Mouse (Mus musculus): ENCODE results near the gene Sh3bp5. TPM values are rescaled to one million over a fixed set of nuclear protein-coding genes. Genes with fewer than 3 reads are reported as not detected.

Sh3bp5 gene
- polyA plus RNA-seq, 1 experiment, result 43.4 TPM

- H3K27me3 ChIP-seq (replicated peaks; ENCODE audit: control insufficient read depth, insufficient read depth, low read length), result no peaks in the 10 kb centered on the region
- no peak for TF ChIP-seq POLR2A (IDR thresholded peaks at IDR 0.05; ENCODE audit: low read depth, low read length)
- TF ChIP-seq CTCF (conservative IDR thresholded peaks at IDR 0.05; ENCODE audit: insufficient read depth, insufficient read length, low read depth, low read length), result no peak
- WGBS, result 68% methylated on average over 7 of the region's 7 CpGs
- H3K4me1 ChIP-seq (ENCODE audit: control insufficient read depth, insufficient read depth, low read length), result peaks cover 18% of the 10 kb centered on the region
- 0 out of 2 replicates have a peak overlapping the region, but pooled peaks have one; percentile 4 for H3K27ac ChIP-seq (ENCODE audit: insufficient read depth, low read depth, low read length)
- H3K4me3 ChIP-seq (ENCODE audit: insufficient read depth, low read depth, low read length), result no peak overlapping the region
- no peak for DNase-seq
- no peaks in the 10 kb centered on the region for H3K36me3 ChIP-seq (ENCODE audit: control insufficient read depth, insufficient read depth, low read length)
Observed at GRCm38 (mm10) chr14:31393936-31394630, 41.8 kb downstream of the Sh3bp5 start.

DNA sequence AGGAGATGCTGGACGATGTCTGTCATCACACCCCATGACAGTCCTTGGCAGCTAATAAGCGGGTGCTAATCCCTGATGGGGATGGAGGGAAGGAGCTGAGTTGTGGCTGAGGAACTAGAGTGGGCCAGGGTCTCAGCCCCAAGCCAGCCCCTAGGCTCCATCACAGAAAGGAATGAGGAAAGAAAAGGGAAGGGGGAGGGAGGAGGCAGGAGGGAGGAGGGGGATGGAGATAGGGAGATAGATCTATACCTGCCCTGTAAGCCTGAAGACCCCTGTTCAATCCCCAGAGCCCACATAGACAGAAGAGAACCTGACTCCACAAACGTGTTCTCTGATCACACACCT lies 42.4 kb downstream of the Sh3bp5 start:
- H3K4me3 ChIP-seq (ENCODE audit: insufficient read depth, low read depth, low read length), result no peak overlapping the region
- no peak for DNase-seq
- WGBS, result 83% methylated on average over 3 of the region's 3 CpGs
- no peaks in the 10 kb centered on the region for H3K27me3 ChIP-seq (replicated peaks; ENCODE audit: control insufficient read depth, insufficient read depth, low read length)
- H3K27ac ChIP-seq (ENCODE audit: insufficient read depth, low read depth, low read length), result no peak overlapping the region
- H3K4me1 ChIP-seq (ENCODE audit: control insufficient read depth, insufficient read depth, low read length), result peaks cover 18% of the 10 kb centered on the region
- H3K36me3 ChIP-seq (ENCODE audit: control insufficient read depth, insufficient read depth, low read length), result no peaks in the 10 kb centered on the region
- TF ChIP-seq CTCF (conservative IDR thresholded peaks at IDR 0.05; ENCODE audit: insufficient read depth, insufficient read length, low read depth, low read length), result no peak
- no peak for TF ChIP-seq POLR2A (IDR thresholded peaks at IDR 0.05; ENCODE audit: low read depth, low read length)

GRCm38 (mm10) chr14:31392873-31393545 lies 42.9 kb downstream of the Sh3bp5 start:
- 68% methylated on average over 8 of the region's 8 CpGs for WGBS
- H3K4me1 ChIP-seq (ENCODE audit: control insufficient read depth, insufficient read depth, low read length), result peaks cover 14% of the 10 kb centered on the region

GRCm38 (mm10) chr14:31392300-31392699 lies 43.6 kb downstream of the Sh3bp5 start:
- Histone ChIP-seq H3K27ac (ENCODE audit: insufficient read depth, low read depth, low read length) (no peak overlapping the region), H3K36me3 (ENCODE audit: control insufficient read depth, insufficient read depth, low read length) (no peaks in the 10 kb centered on the region), H3K4me1 (ENCODE audit: control insufficient read depth, insufficient read depth, low read length) (peaks cover 11% of the 10 kb centered on the region), H3K27me3 (replicated peaks; ENCODE audit: control insufficient read depth, insufficient read depth, low read length) (no peaks in the 10 kb centered on the region), H3K4me3 (ENCODE audit: insufficient read depth, low read depth, low read length) (no peak overlapping the region)
- WGBS, result 77% methylated on average over 5 of the region's 5 CpGs
- DNase-seq, result no peak
- no peak for TF ChIP-seq POLR2A (IDR thresholded peaks at IDR 0.05; ENCODE audit: low read depth, low read length)
- no peak for TF ChIP-seq CTCF (conservative IDR thresholded peaks at IDR 0.05; ENCODE audit: insufficient read depth, insufficient read length, low read depth, low read length)

More at GRCm38 (mm10) chr14:31392873-31393545, 42.9 kb downstream of the Sh3bp5 start:
- H3K27ac ChIP-seq (ENCODE audit: insufficient read depth, low read depth, low read length), result no peak overlapping the region
- H3K36me3 ChIP-seq (ENCODE audit: control insufficient read depth, insufficient read depth, low read length), result no peaks in the 10 kb centered on the region
- no peak for DNase-seq
- no peak overlapping the region for H3K4me3 ChIP-seq (ENCODE audit: insufficient read depth, low read depth, low read length)
- no peak for TF ChIP-seq CTCF (conservative IDR thresholded peaks at IDR 0.05; ENCODE audit: insufficient read depth, insufficient read length, low read depth, low read length)
- no peak for TF ChIP-seq POLR2A (IDR thresholded peaks at IDR 0.05; ENCODE audit: low read depth, low read length)
- no peaks in the 10 kb centered on the region for H3K27me3 ChIP-seq (replicated peaks; ENCODE audit: control insufficient read depth, insufficient read depth, low read length)

DNA sequence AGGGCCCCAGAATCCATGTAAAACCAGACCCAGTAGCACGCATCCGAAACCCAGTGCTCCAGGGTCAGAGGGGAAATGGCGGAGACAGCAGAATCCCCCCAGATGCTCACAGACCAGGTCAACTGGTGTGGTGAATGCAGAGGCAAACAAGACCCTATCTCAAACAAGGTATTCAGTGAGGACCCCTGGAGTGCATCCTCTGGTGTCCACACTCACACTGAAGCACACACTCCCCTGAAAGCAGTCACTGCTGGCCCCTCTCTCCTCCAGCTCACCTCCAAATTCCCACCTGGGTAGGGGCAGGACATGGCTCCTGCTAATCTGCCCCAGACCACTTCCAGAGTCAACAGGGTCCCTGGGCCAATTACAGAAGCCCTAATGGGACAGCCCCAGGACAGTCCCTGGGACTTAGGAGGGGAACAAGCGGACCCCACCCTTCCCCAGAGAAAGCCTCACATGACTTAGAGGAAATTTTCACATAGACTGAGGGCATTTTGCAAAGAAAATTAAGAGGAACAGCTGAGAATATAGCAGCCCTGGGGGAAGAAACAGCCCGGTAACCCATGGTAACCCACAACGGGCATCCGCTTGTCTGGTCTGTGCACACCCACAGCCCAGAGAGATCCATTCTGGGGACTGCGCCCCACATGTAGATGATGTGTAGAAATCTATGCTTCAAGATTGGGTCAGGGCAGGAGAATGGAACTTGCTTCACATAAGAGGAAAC lies 46.3 kb downstream of the Sh3bp5 start:
- H3K4me3 ChIP-seq (ENCODE audit: insufficient read depth, low read depth, low read length), result no peak overlapping the region
- no peak overlapping the region for H3K27ac ChIP-seq (ENCODE audit: insufficient read depth, low read depth, low read length)
- H3K36me3 ChIP-seq (ENCODE audit: control insufficient read depth, insufficient read depth, low read length), result no peaks in the 10 kb centered on the region
- H3K27me3 ChIP-seq (replicated peaks; ENCODE audit: control insufficient read depth, insufficient read depth, low read length), result no peaks in the 10 kb centered on the region
- DNase-seq, result no peak
- 92% methylated on average over 8 of the region's 8 CpGs for WGBS
- H3K4me1 ChIP-seq (ENCODE audit: control insufficient read depth, insufficient read depth, low read length), result peaks cover 22% of the 10 kb centered on the region; the same call in 1 of the 2 replicates
- TF ChIP-seq CTCF (conservative IDR thresholded peaks at IDR 0.05; ENCODE audit: insufficient read depth, insufficient read length, low read depth, low read length) (no peak), POLR2A (IDR thresholded peaks at IDR 0.05; ENCODE audit: low read depth, low read length) (no peak)

DNA sequence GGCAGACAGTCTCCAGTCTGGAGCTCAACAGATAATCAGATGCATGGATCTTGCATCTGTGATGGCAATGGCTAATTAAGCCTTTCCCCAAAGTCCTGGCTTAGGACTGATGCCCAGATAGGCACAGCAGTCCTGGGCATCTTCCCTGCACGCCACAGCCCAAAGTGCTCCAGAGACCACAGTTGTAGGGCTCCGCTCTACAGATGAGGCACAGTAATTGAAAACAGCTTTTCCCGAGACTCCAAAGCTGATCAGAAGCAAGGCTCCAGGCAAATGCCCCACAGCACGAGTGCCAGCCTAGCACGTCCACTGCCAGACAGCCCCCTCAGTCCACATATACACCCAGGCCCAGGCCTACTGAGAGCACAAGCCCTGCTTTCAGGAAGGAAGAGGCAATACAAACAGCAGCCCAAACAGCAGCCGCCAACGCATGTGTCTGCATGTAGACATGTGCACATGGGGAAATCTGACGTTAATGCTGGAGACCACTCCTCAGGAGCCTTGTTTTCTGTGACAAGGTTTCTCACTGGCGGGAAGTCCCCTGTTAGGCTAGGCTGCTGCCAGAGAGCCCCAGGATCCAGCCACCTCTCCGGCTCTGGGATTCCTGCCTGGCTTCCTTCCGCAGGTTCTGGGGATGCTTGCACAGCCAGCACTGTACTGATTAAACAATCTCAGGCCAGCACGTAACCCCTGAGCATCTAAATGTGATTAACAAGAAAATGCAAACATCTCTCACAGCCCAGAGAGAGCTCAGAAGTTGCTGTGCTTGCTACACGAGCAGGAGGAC lies 47.6 kb downstream of the Sh3bp5 start:
- no peak for DNase-seq
- H3K4me1 ChIP-seq (ENCODE audit: control insufficient read depth, insufficient read depth, low read length), result peaks cover 20% of the 10 kb centered on the region; the same call in 1 of the 2 replicates
- WGBS, result 78% methylated on average over 13 of the region's 13 CpGs
- peak overlapping the region; percentile 25; the same call in 1 of the 2 replicates for H3K27ac ChIP-seq (ENCODE audit: insufficient read depth, low read depth, low read length)
- H3K36me3 ChIP-seq (ENCODE audit: control insufficient read depth, insufficient read depth, low read length), result no peaks in the 10 kb centered on the region
- H3K27me3 ChIP-seq (replicated peaks; ENCODE audit: control insufficient read depth, insufficient read depth, low read length), result no peaks in the 10 kb centered on the region
- TF ChIP-seq CTCF (conservative IDR thresholded peaks at IDR 0.05; ENCODE audit: insufficient read depth, insufficient read length, low read depth, low read length), result no peak
- no peak for TF ChIP-seq POLR2A (IDR thresholded peaks at IDR 0.05; ENCODE audit: low read depth, low read length)
- H3K4me3 ChIP-seq (ENCODE audit: insufficient read depth, low read depth, low read length), result no peak overlapping the region

All from kidney, adult 2 months (tissue).